ENCODE assay signal across 17 mouse cellular contexts in the genomic region with DNA sequence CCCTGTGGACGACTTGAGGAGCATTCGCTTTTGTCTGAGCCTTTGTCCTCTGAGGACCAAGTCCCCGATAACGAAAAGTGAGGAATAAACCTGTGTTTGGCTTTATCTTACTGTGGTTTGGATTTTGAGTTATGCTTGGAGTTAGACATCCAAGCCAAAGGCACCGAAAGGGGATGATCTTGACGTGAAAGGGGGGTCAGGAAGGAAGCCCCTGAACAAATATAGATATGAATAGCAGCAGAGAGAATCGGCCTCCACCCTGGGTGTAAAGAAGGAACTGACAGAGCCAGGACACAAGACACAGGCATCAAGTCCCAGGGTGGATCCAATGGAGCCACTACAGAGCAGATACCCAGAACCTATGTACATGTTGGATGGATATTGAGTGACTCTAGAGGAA.
DNase-seq lines count a peak whose midpoint lies in the region; ATAC-seq and TF ChIP-seq lines count a peak whose summit lies in the region.
"Had no signal": no experiment of that assay in that cellular context is flagged by ENCODE, and none has a peak within 500 bp of the region (broad histone marks: within the 10 kb centered on the region; RNA-seq: fewer than 3 reads in every experiment).

No protein-coding gene starts in this region.

- no peak overlapping the region for H3K4me2 ChIP-seq in lung, postnatal 0 days (replicated peaks; ENCODE audit: low read depth, low read length)
- H3K4me2 ChIP-seq: liver, embryonic 13.5 days; neural tube, embryonic 13.5 days had no signal

- no peaks in the 10 kb centered on the region for H3K27me3 ChIP-seq in kidney, adult 2 months (replicated peaks; ENCODE audit: control insufficient read depth, insufficient read depth, low read length)
- no peaks in the 10 kb centered on the region for H3K27me3 ChIP-seq in lung, postnatal 0 days (replicated peaks; ENCODE audit: insufficient read depth, low read length)
- H3K27me3 ChIP-seq in limb, embryonic 10.5 days (ENCODE audit: low read depth, poor library complexity, severe bottlenecking), result no peaks in the 10 kb centered on the region
- H3K27me3 ChIP-seq: neural tube, embryonic 13.5 days had no signal

- H3K27ac ChIP-seq in kidney, adult 2 months (ENCODE audit: insufficient read depth, low read depth, low read length), result peak overlapping the region; percentile 59
- H3K27ac ChIP-seq in lung, postnatal 0 days (ENCODE audit: low read length), result 0 out of 2 replicates have a peak overlapping the region, but pooled peaks have one; percentile 4
- H3K27ac ChIP-seq in limb, embryonic 10.5 days, result no peak overlapping the region
- H3K27ac ChIP-seq: forebrain, embryonic 10.5 days; liver, embryonic 13.5 days; neural tube, embryonic 13.5 days; stomach, postnatal 0 days had no signal

- peak; percentile 85 for TF ChIP-seq EP300 in lung, postnatal 0 days (IDR thresholded peaks at IDR 0.05)

- WGBS in kidney, adult 2 months, result 73% methylated on average over 7 of the region's 7 CpGs
- 64% methylated on average over 7 of the region's 7 CpGs for WGBS in lung, postnatal 0 days
- WGBS in limb, embryonic 10.5 days, result 89% methylated on average over 7 of the region's 7 CpGs

- DNase-seq in adrenal gland, adult 2 months, result peak; percentile 6
- DNase-seq in adrenal gland, postnatal 10 days, result no peak
- peak; percentile 70 for DNase-seq in kidney, adult 2 months
- DNase-seq in kidney, postnatal 10 days, result no peak
- DNase-seq in lung, postnatal 0 days (ENCODE audit: low spot score), result peak; percentile 25
- no peak for DNase-seq in lung, postnatal 4 days
- DNase-seq in limb, embryonic 10.5 days (ENCODE audit: low spot score), result peak; percentile 15
- DNase-seq in left cerebral cortex, adult 11 months (ENCODE audit: low spot score), result no peak
- DNase-seq: cerebellum, adult 2 months; cerebellum, postnatal 36 days; left cerebral cortex, postnatal 4 days; liver, embryonic 13.5 days; right cerebral cortex, adult 18-20 months had no signal

- ATAC-seq in lung, postnatal 0 days, result peak; percentile 37; the same call in 1 of the 2 replicates
- ATAC-seq: activated CD4-positive, CD25-positive, alpha-beta regulatory T cell, adult 4 months had no signal

- no peak overlapping the region for H3K9ac ChIP-seq in lung, postnatal 0 days (replicated peaks; ENCODE audit: low read depth)
- H3K9ac ChIP-seq: liver, embryonic 13.5 days; neural tube, embryonic 13.5 days had no signal

- H3K36me3 ChIP-seq in kidney, adult 2 months (ENCODE audit: control insufficient read depth, insufficient read depth, low read length), result no peaks in the 10 kb centered on the region
- no peaks in the 10 kb centered on the region for H3K36me3 ChIP-seq in lung, postnatal 0 days (ENCODE audit: insufficient read depth, low read length)
- no peaks in the 10 kb centered on the region for H3K36me3 ChIP-seq in limb, embryonic 10.5 days
- H3K36me3 ChIP-seq: forebrain, embryonic 10.5 days; liver, embryonic 13.5 days; neural tube, embryonic 13.5 days had no signal

- TF ChIP-seq POLR2A in kidney, adult 2 months (IDR thresholded peaks at IDR 0.05; ENCODE audit: low read depth, low read length), result no peak

- no peak for TF ChIP-seq CTCF in kidney, adult 2 months (conservative IDR thresholded peaks at IDR 0.05; ENCODE audit: insufficient read depth, insufficient read length, low read depth, low read length)
- TF ChIP-seq CTCF in lung, postnatal 0 days (IDR thresholded peaks at IDR 0.05), result no peak

- no peak overlapping the region for H3K4me3 ChIP-seq in kidney, adult 2 months (ENCODE audit: insufficient read depth, low read depth, low read length)
- H3K4me3 ChIP-seq in lung, postnatal 0 days (ENCODE audit: low read depth, low read length), result no peak overlapping the region
- H3K4me3 ChIP-seq in limb, embryonic 10.5 days, result no peak overlapping the region
- H3K4me3 ChIP-seq: forebrain, embryonic 10.5 days; liver, embryonic 13.5 days; neural tube, embryonic 13.5 days had no signal

- H3K9me3 ChIP-seq in lung, postnatal 0 days (ENCODE audit: low read length), result no peaks in the 10 kb centered on the region
- H3K9me3 ChIP-seq in limb, embryonic 10.5 days (replicated peaks), result no peaks in the 10 kb centered on the region
- H3K9me3 ChIP-seq: forebrain, embryonic 10.5 days; liver, embryonic 13.5 days; neural tube, embryonic 13.5 days had no signal

- H3K4me1 ChIP-seq in kidney, adult 2 months (ENCODE audit: control insufficient read depth, insufficient read depth, low read length), result no peaks in the 10 kb centered on the region
- peaks cover 5% of the 10 kb centered on the region for H3K4me1 ChIP-seq in lung, postnatal 0 days (ENCODE audit: insufficient read depth, low read depth, low read length)
- peaks cover 7% of the 10 kb centered on the region for H3K4me1 ChIP-seq in limb, embryonic 10.5 days
- H3K4me1 ChIP-seq: liver, embryonic 13.5 days had no signal

Comparison
In these comparisons a context has a peak if more than half of its experiments do, and no peak if none do; other contexts are left out.
1. DNase-seq: peak in adrenal gland, adult 2 months (single experiment), kidney, adult 2 months (single experiment), lung, postnatal 0 days (single experiment) and limb, embryonic 10.5 days (single experiment); none in adrenal gland, postnatal 10 days (single experiment), kidney, postnatal 10 days (single experiment), lung, postnatal 4 days (0 of 2) and left cerebral cortex, adult 11 months (single experiment).